Mouse (Mus musculus): ENCODE measurements at regions not wholly inside any gene's neighbourhood (a gene's known extent, or its start where the extent isn't known, plus 50 kb on each side); places are given as distances from the start of the nearest gene placed in this dataset.

DNA sequence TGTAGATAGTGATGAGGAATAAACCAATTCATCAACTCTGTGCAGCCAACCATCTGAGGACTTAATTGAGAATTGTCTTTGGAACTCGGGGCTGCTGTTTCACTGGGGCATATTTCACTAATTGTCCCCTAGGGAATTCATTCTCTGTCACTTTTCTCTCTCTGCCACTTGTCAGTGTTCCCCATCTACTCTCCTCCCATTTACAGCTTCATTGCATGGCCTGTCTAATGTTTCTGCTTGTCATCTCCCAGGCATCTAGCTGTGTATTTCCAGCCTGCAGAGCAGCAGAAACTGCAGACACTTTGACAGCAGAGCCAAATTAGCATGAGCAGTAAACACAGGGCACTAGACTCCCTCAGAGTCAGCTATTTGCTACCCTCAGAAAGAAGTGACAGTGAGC, 1105.2 kb downstream of the Ntrk3 start:
- H3K27me3 ChIP-seq (replicated peaks; ENCODE audit: control insufficient read depth, insufficient read depth, low read length): no peaks in the 10 kb centered on the region
- H3K27ac ChIP-seq (ENCODE audit: low read depth, low read length): no peak overlapping the region
- WGBS: 7% methylated on average over 1 of the region's 1 CpGs
- H3K9me3 ChIP-seq (ENCODE audit: control insufficient read depth, low read length): no peaks in the 10 kb centered on the region
- ATAC-seq: peak; percentile 73
- no peaks in the 10 kb centered on the region for H3K36me3 ChIP-seq (ENCODE audit: control insufficient read depth, insufficient read depth, low read length)
- H3K4me3 ChIP-seq (ENCODE audit: low read length): no peak overlapping the region
- H3K4me2 ChIP-seq (ENCODE audit: low read length): no peak overlapping the region
- H3K9ac ChIP-seq (ENCODE audit: low read depth, low read length): no peak overlapping the region
- H3K4me1 ChIP-seq (ENCODE audit: control insufficient read depth, insufficient read depth, low read depth, low read length): peaks cover 4% of the 10 kb centered on the region; the same call in 1 of the 2 replicates

DNA sequence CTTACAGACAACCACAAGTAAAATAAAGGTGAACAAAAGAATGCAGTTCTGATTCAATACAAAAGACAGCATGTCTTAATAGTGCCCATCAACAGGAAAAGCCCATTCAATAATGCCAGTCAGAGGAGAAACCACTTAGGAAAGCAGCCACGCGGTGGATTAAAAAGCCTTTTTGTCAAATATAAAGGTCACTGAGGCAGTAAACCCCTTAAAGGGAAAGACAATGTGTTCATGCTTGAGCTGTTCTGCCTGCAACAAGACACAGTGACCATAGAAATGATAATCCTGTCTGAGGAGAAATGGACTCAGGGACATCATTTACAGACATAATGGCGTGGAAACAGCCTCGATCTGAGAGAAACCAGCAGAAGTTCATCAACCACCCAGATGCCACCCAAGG, 1114.3 kb downstream of the Ntrk3 start:
- Histone ChIP-seq H3K9ac (ENCODE audit: low read depth, low read length) (no peak overlapping the region), H3K27me3 (replicated peaks; ENCODE audit: control insufficient read depth, insufficient read depth, low read length) (no peaks in the 10 kb centered on the region), H3K36me3 (ENCODE audit: control insufficient read depth, insufficient read depth, low read length) (no peaks in the 10 kb centered on the region), H3K4me1 (ENCODE audit: control insufficient read depth, insufficient read depth, low read depth, low read length) (no peaks in the 10 kb centered on the region), H3K4me3 (ENCODE audit: low read length) (no peak overlapping the region), H3K27ac (ENCODE audit: low read depth, low read length) (no peak overlapping the region), H3K4me2 (ENCODE audit: low read length) (no peak overlapping the region), H3K9me3 (ENCODE audit: control insufficient read depth, low read length) (no peaks in the 10 kb centered on the region)
- no peak for ATAC-seq
- 18% methylated on average over 4 of the region's 4 CpGs for WGBS

DNA sequence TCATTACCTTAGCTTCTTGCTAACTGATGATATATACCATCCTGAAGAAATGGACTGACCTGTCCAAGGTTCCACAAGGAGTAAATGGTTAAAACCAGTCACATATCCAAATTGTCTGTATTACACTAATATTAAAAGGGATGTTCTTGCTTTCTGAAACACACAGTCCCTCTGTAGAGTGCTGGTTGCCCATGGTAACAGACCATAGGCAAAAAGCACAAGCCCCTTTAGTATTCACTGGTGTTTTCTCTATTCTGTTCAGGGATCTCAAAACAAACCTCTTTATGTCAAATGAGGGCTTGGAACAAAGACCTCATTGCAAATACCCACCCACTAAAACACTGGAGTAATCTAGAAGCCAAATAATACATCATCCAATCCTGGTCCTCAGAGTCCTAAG, 1114.9 kb downstream of the Ntrk3 start:
- Histone ChIP-seq H3K9ac (ENCODE audit: low read depth, low read length) (no peak overlapping the region), H3K27me3 (replicated peaks; ENCODE audit: control insufficient read depth, insufficient read depth, low read length) (no peaks in the 10 kb centered on the region), H3K4me1 (ENCODE audit: control insufficient read depth, insufficient read depth, low read depth, low read length) (no peaks in the 10 kb centered on the region), H3K4me2 (ENCODE audit: low read length) (no peak overlapping the region), H3K27ac (ENCODE audit: low read depth, low read length) (no peak overlapping the region), H3K36me3 (ENCODE audit: control insufficient read depth, insufficient read depth, low read length) (no peaks in the 10 kb centered on the region), H3K4me3 (ENCODE audit: low read length) (no peak overlapping the region), H3K9me3 (ENCODE audit: control insufficient read depth, low read length) (no peaks in the 10 kb centered on the region)
- peak; percentile 65; the same call in 1 of the 2 replicates for ATAC-seq

DNA sequence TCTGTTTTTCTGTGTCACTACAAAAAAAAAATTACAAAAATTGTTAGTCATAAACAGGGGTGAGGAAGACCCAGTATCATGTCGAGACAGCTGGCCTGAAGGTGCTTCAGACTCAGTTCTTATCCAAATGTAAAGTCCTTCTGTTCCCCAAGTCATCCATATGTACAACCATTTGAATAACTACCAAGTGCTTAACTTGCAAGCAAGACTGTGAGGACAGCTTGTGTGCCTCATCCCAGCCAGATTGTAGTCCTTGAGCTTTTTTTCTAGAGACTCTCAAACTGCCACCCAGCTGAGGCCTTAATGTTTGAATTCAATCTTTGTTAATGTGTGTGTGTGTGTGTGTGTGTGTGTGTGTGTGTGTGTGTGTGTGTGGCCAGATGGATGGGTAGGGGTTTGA, 1164.9 kb downstream of the Ntrk3 start:
- H3K27ac ChIP-seq (ENCODE audit: low read depth, low read length): no peak overlapping the region
- H3K9ac ChIP-seq (ENCODE audit: low read depth, low read length): no peak overlapping the region
- H3K4me1 ChIP-seq (ENCODE audit: control insufficient read depth, insufficient read depth, low read depth, low read length): no peaks in the 10 kb centered on the region
- ATAC-seq: no peak
- no peaks in the 10 kb centered on the region for H3K9me3 ChIP-seq (ENCODE audit: control insufficient read depth, low read length)
- H3K4me2 ChIP-seq (ENCODE audit: low read length): no peak overlapping the region
- H3K27me3 ChIP-seq (replicated peaks; ENCODE audit: control insufficient read depth, insufficient read depth, low read length): no peaks in the 10 kb centered on the region
- H3K36me3 ChIP-seq (ENCODE audit: control insufficient read depth, insufficient read depth, low read length): no peaks in the 10 kb centered on the region
- 76% methylated on average over 1 of the region's 1 CpGs for WGBS
- no peak overlapping the region for H3K4me3 ChIP-seq (ENCODE audit: low read length)

- Histone ChIP-seq H3K4me3 (ENCODE audit: low read length) (no peak overlapping the region), H3K9me3 (ENCODE audit: control insufficient read depth, low read length) (no peaks in the 10 kb centered on the region), H3K36me3 (ENCODE audit: control insufficient read depth, insufficient read depth, low read length) (no peaks in the 10 kb centered on the region), H3K27ac (ENCODE audit: low read depth, low read length) (no peak overlapping the region), H3K27me3 (replicated peaks; ENCODE audit: control insufficient read depth, insufficient read depth, low read length) (no peaks in the 10 kb centered on the region), H3K4me1 (ENCODE audit: control insufficient read depth, insufficient read depth, low read depth, low read length) (no peaks in the 10 kb centered on the region), H3K9ac (ENCODE audit: low read depth, low read length) (no peak overlapping the region), H3K4me2 (ENCODE audit: low read length) (no peak overlapping the region)
- no peak for ATAC-seq
- WGBS: 83% methylated on average over 1 of the region's 1 CpGs
These were observed 1178.7 kb downstream of the Ntrk3 start for GRCm38 (mm10) chr7:77559095-77559494.

DNA sequence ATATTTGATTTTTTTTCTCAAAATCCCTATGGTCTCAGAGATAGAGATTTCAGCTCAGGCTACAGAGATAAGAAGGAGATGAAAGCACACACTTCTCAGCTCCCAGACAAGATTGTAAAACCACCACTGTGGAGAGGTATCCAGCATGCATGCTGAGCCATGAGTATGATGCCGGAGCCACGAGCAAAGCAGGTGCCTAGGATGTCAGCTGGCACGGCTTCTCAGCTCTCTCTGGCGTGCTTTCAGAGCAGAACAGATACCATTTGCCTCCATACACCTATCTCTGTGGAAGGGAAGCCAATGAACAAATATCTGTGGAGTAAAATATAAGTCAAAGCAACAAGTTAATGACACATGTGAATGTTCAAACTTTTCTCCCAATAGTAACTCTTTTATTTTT, 1179.3 kb downstream of the Ntrk3 start:
- H3K27ac ChIP-seq (ENCODE audit: low read depth, low read length): no peak overlapping the region
- H3K27me3 ChIP-seq (replicated peaks; ENCODE audit: control insufficient read depth, insufficient read depth, low read length): no peaks in the 10 kb centered on the region
- no peak overlapping the region for H3K4me2 ChIP-seq (ENCODE audit: low read length)
- WGBS: 65% methylated on average over 4 of the region's 4 CpGs
- H3K4me1 ChIP-seq (ENCODE audit: control insufficient read depth, insufficient read depth, low read depth, low read length): no peaks in the 10 kb centered on the region
- no peak overlapping the region for H3K4me3 ChIP-seq (ENCODE audit: low read length)
- H3K9ac ChIP-seq (ENCODE audit: low read depth, low read length): no peak overlapping the region
- no peak for ATAC-seq
- H3K36me3 ChIP-seq (ENCODE audit: control insufficient read depth, insufficient read depth, low read length): no peaks in the 10 kb centered on the region
- H3K9me3 ChIP-seq (ENCODE audit: control insufficient read depth, low read length): no peaks in the 10 kb centered on the region

GRCm38 (mm10) chr7:77536890-77537289, 1200.9 kb downstream of the Ntrk3 start:
- Histone ChIP-seq H3K4me1 (ENCODE audit: control insufficient read depth, insufficient read depth, low read depth, low read length) (peaks cover 4% of the 10 kb centered on the region; the same call in 1 of the 2 replicates), H3K36me3 (ENCODE audit: control insufficient read depth, insufficient read depth, low read length) (no peaks in the 10 kb centered on the region), H3K4me2 (ENCODE audit: low read length) (no peak overlapping the region), H3K27me3 (replicated peaks; ENCODE audit: control insufficient read depth, insufficient read depth, low read length) (no peaks in the 10 kb centered on the region), H3K9ac (ENCODE audit: low read depth, low read length) (no peak overlapping the region), H3K9me3 (ENCODE audit: control insufficient read depth, low read length) (no peaks in the 10 kb centered on the region), H3K27ac (ENCODE audit: low read depth, low read length) (no peak overlapping the region), H3K4me3 (ENCODE audit: low read length) (no peak overlapping the region)
- no peak for ATAC-seq
- 40% methylated on average over 5 of the region's 5 CpGs for WGBS

- H3K27me3 ChIP-seq (replicated peaks; ENCODE audit: control insufficient read depth, insufficient read depth, low read length): no peaks in the 10 kb centered on the region
- H3K27ac ChIP-seq (ENCODE audit: low read depth, low read length): no peak overlapping the region
- no peak overlapping the region for H3K4me2 ChIP-seq (ENCODE audit: low read length)
- no peak overlapping the region for H3K4me3 ChIP-seq (ENCODE audit: low read length)
- no peaks in the 10 kb centered on the region for H3K9me3 ChIP-seq (ENCODE audit: control insufficient read depth, low read length)
- no peaks in the 10 kb centered on the region for H3K4me1 ChIP-seq (ENCODE audit: control insufficient read depth, insufficient read depth, low read depth, low read length)
- no peaks in the 10 kb centered on the region for H3K36me3 ChIP-seq (ENCODE audit: control insufficient read depth, insufficient read depth, low read length)
- ATAC-seq: no peak
- H3K9ac ChIP-seq (ENCODE audit: low read depth, low read length): no peak overlapping the region
- WGBS: 33% methylated on average over 5 of the region's 5 CpGs
These were observed 1209.9 kb downstream of the Ntrk3 start for GRCm38 (mm10) chr7:77527906-77528305.

GRCm38 (mm10) chr7:77509586-77509985, 1228.2 kb downstream of the Ntrk3 start:
- no peaks in the 10 kb centered on the region for H3K9me3 ChIP-seq (ENCODE audit: control insufficient read depth, low read length)
- H3K4me2 ChIP-seq (ENCODE audit: low read length): no peak overlapping the region
- H3K27ac ChIP-seq (ENCODE audit: low read depth, low read length): no peak overlapping the region
- H3K9ac ChIP-seq (ENCODE audit: low read depth, low read length): no peak overlapping the region
- no peaks in the 10 kb centered on the region for H3K4me1 ChIP-seq (ENCODE audit: control insufficient read depth, insufficient read depth, low read depth, low read length)
- no peaks in the 10 kb centered on the region for H3K36me3 ChIP-seq (ENCODE audit: control insufficient read depth, insufficient read depth, low read length)
- H3K4me3 ChIP-seq (ENCODE audit: low read length): no peak overlapping the region
- H3K27me3 ChIP-seq (replicated peaks; ENCODE audit: control insufficient read depth, insufficient read depth, low read length): no peaks in the 10 kb centered on the region
- WGBS: 67% methylated on average over 2 of the region's 2 CpGs
- no peak for ATAC-seq

GRCm38 (mm10) chr7:77507606-77508005, 1230.2 kb downstream of the Ntrk3 start:
- no peaks in the 10 kb centered on the region for H3K36me3 ChIP-seq (ENCODE audit: control insufficient read depth, insufficient read depth, low read length)
- no peaks in the 10 kb centered on the region for H3K27me3 ChIP-seq (replicated peaks; ENCODE audit: control insufficient read depth, insufficient read depth, low read length)
- no peak overlapping the region for H3K4me3 ChIP-seq (ENCODE audit: low read length)
- no peak overlapping the region for H3K4me2 ChIP-seq (ENCODE audit: low read length)
- no peak for ATAC-seq
- H3K4me1 ChIP-seq (ENCODE audit: control insufficient read depth, insufficient read depth, low read depth, low read length): no peaks in the 10 kb centered on the region
- H3K27ac ChIP-seq (ENCODE audit: low read depth, low read length): no peak overlapping the region
- H3K9me3 ChIP-seq (ENCODE audit: control insufficient read depth, low read length): no peaks in the 10 kb centered on the region
- 71% methylated on average over 3 of the region's 3 CpGs for WGBS
- no peak overlapping the region for H3K9ac ChIP-seq (ENCODE audit: low read depth, low read length)

All from hindbrain, embryonic 16.5 days (tissue).